Mouse (Mus musculus) ES-E14 (cell line): ENCODE results near the gene Zfp949. TPM values are rescaled to one million over a fixed set of nuclear protein-coding genes. Genes with fewer than 3 reads are reported as not detected.

Source experiments
- DNase-seq: peaks from one replicate; pipeline ENCODE4 v3.0.0-alpha.2; 2013; ENCODE audit warnings: low read depth, low spot score
- H3K27ac ChIP-seq: 2 replicates; pipeline ENCODE4 v1.5.1; 2012; ENCODE audit warnings: low read depth, mild to moderate bottlenecking, low read length, moderate library complexity, mixed read lengths; ENCODE audit not compliant: poor library complexity, insufficient read depth, severe bottlenecking
- H3K36me3 ChIP-seq: 2 replicates; pipeline ENCODE4 v1.6.1; 2012; ENCODE audit warnings: mild to moderate bottlenecking, low read length, moderate library complexity, mixed read lengths; ENCODE audit not compliant: control insufficient read depth, poor library complexity, insufficient read depth, severe bottlenecking
- H3K4me1 ChIP-seq, 2 experiments: fragments of 150-350 bp in 1 of 2; sonication (generic) in 1 of 2; 2 replicates each; pipeline ENCODE4 v1.6.1; 2012; ENCODE audit warnings: low read length in 2 of 2, mild to moderate bottlenecking in 1 of 2, mixed read lengths in 1 of 2; ENCODE audit not compliant: control insufficient read depth in 2 of 2, insufficient read depth in 2 of 2, poor library complexity in 1 of 2
- H3K4me3 ChIP-seq, 2 experiments: fragments of 150-350 bp in 1 of 2; sonication (generic) in 1 of 2; 2 replicates each; pipeline ENCODE4 v1.5.1; 2012; ENCODE audit warnings: low read length in 2 of 2, low read depth in 1 of 2, mild to moderate bottlenecking in 1 of 2, mixed read lengths in 1 of 2; ENCODE audit not compliant: insufficient read depth in 1 of 2, poor library complexity in 1 of 2, severe bottlenecking in 1 of 2
- H3K9ac ChIP-seq: 2 replicates; pipeline ENCODE4 v1.6.1; 2012; ENCODE audit warnings: low read depth, mild to moderate bottlenecking, low read length, mixed read lengths; ENCODE audit not compliant: poor library complexity, insufficient read depth, severe bottlenecking
- H3K9me3 ChIP-seq: fragments of 150-350 bp; sonication (generic); 2 replicates; pipeline ENCODE4 v1.6.1; 2012; ENCODE audit warnings: low read depth, mild to moderate bottlenecking, low read length; ENCODE audit not compliant: control insufficient read depth, insufficient read depth
- CHD2 ChIP-seq: IDR thresholded peaks from 2 replicates; pipeline ENCODE4 v1.6.1; 2014; ENCODE audit warnings: mild to moderate bottlenecking, low read depth, low read length, inconsistent platforms
- HCFC1 ChIP-seq: IDR thresholded peaks from 2 replicates; pipeline ENCODE4 v1.6.1; 2012; ENCODE audit warnings: low read length, inconsistent platforms, borderline replicate concordance; ENCODE audit not compliant: insufficient read depth
- MAFK ChIP-seq: IDR thresholded peaks from 2 replicates; pipeline ENCODE4 v1.6.1; 2014; ENCODE audit warnings: mild to moderate bottlenecking, low read depth, low read length, inconsistent platforms; ENCODE audit not compliant: insufficient read depth
- ZC3H11A ChIP-seq: IDR thresholded peaks from 2 replicates; pipeline ENCODE4 v1.6.1; 2012; ENCODE audit warnings: low read depth, mild to moderate bottlenecking, inconsistent platforms, low read length, borderline replicate concordance
- ZNF384 ChIP-seq: IDR thresholded peaks from 2 replicates; pipeline ENCODE4 v1.6.1; 2012; ENCODE audit warnings: low read depth, low read length, inconsistent platforms
- in situ Hi-C, 2 experiments: fragments of 600-800 bp; cut with MboI; formaldehyde crosslinking; loops; one replicate each; pipeline ENCODE4 v1.15.1; 2025; ENCODE audit warnings: low sequenced_read_pairs in 2 of 2, inconsistent platforms in 1 of 2; ENCODE audit not compliant: unreplicated experiment in 2 of 2
- total RNA-seq: library from RNA; depleted of rRNA; stranded (reverse); fragments of 300-350 nt; gene quantifications from 2 replicates; pipeline ENCODE4 v1.2.3, GENCODE M21; 2012

The Zfp949 gene
- total RNA-seq, 1 experiment: 7.1 TPM

DNA sequence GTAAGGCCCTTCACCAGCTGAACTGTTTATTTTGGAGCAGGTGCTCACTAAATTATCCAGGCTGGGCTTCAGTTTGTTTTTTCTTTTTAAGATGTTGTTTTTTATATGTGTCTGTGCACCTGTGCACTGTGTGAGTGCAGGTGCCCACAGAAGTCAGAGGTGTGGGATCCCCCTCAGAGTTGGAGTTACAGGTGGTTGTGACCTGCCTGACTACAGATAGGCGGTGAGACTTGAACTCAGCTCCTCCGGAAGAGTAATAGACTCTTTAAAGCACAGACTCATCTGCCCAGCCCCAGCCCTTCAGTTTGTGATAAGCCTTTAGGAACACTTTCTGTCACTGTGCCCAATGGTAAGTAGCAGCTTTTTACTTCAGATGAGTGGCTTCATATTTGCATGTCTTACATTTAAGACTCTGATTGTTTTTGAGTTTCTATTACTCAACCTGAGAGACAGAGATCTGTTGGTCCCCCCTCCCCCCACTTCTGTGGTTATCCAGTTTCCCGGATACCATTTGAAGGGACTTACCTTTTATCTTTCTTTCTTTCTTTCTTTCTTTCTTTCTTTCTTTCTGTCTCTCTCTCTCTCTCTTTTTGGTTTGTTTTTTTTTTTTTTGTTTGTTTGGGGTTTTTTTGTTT lies 31.3 kb upstream of the Zfp949 start:
- Histone ChIP-seq H3K4me1 (no peaks in the 10 kb centered on the region), H3K4me3 (no peak overlapping the region), H3K9me3 (no peaks in the 10 kb centered on the region), H3K9ac (no peak overlapping the region), H3K27ac (no peak overlapping the region), H3K36me3 (peaks cover 13% of the 10 kb centered on the region)
- DNase-seq: no peak
- in situ Hi-C loops: no loop called here
- TF ChIP-seq MAFK (no peak), CHD2 (no peak), ZC3H11A (no peak), HCFC1 (no peak), ZNF384 (no peak)

DNA sequence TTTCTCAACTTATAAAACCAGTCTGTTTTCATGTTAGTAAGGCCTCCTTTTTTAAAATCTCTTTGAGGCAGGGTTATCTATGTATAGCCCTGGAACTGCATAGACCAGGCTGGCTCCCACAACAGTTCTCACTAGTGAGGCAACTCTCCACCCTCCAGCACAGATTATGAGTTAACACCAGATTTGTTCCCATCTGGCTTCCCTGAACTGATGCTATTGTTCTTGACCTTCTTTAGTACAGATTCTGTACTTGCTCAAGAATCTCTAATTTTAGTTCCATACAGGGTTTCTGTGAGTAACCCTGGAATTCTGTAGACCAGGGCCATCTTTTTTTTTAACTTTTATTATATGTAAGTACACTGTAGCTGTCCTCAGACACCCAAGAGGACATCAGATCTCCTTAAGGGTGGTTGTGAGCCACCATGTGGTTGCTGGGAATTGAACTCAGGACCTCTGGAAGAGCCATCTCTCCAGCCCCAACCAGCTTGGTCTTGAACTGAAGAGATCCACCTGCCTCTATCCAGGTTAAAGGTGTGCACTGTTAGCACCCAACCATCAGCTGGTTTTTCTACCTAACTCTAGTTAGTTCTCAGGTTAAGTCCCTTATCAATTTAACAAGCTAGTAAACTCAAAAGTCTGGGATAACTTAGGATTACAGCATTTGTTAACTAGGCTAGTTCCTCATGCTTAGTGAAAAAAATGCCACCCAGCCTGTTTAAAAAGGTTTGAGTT lies 28.3 kb upstream of the Zfp949 start:
- H3K4me1 ChIP-seq: no peaks in the 10 kb centered on the region
- in situ Hi-C loops: no loop called here
- H3K36me3 ChIP-seq: peaks cover 17% of the 10 kb centered on the region
- DNase-seq: peak; percentile 39
- H3K9ac ChIP-seq: no peak overlapping the region; the same call in 1 of the 2 replicates
- no peak for TF ChIP-seq ZNF384
- no peak for TF ChIP-seq ZC3H11A
- TF ChIP-seq HCFC1: no peak
- no peaks in the 10 kb centered on the region for H3K9me3 ChIP-seq
- no peak overlapping the region for H3K4me3 ChIP-seq
- no peak overlapping the region; the same call in 1 of the 2 replicates for H3K27ac ChIP-seq

DNA sequence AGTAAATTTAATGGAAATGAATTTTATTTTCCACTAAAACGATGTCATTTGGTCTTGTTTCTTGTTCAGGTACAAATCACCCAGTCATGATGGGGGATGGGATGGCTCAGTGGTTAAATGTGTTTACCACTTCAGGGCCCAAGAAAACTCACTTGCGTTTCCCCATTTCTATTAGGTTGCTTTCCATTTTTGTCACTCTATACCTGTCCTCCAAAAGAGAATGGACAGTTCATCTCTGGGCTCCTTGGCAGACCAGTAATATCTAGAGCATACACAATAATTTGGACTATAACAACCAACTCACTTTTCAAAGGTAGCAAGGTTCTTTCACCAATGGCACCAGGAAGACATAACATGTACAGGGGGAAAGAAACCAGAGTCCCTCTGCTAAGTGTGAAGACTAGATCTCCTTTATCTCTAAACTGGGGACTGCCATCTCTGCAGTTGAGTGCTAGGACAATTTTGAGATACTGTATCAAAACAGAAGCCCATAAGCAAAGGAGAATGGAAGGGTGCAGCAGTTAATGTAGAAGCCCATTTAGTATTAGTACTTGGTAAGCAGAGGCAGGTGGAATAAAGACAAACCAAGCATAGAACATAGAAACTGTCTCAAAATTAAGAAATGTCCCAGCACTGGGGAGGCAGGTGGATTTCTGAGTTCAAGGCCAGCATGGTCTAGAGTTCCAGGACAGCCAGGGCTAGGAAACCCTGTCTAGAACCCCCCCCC lies 27.5 kb upstream of the Zfp949 start:
- DNase-seq: peak; percentile 47
- in situ Hi-C loops: no loop called here
- TF ChIP-seq MAFK (no peak), CHD2 (peak; percentile 73; the same call in 1 of the 2 replicates)
- Histone ChIP-seq H3K9me3 (no peaks in the 10 kb centered on the region), H3K4me3 (peak overlapping the region in 1 of 2 experiments; percentile 79; a peak in 2 of 4 replicates), H3K4me1 (peaks cover 0 to 4% of the 10 kb centered on the region in 2 experiments; a peak in 1 of 4 replicates), H3K27ac (peak overlapping the region; percentile 38; the same call in 1 of the 2 replicates), H3K36me3 (peaks cover 17% of the 10 kb centered on the region), H3K9ac (peak overlapping the region; percentile 70; the same call in 1 of the 2 replicates)

DNA sequence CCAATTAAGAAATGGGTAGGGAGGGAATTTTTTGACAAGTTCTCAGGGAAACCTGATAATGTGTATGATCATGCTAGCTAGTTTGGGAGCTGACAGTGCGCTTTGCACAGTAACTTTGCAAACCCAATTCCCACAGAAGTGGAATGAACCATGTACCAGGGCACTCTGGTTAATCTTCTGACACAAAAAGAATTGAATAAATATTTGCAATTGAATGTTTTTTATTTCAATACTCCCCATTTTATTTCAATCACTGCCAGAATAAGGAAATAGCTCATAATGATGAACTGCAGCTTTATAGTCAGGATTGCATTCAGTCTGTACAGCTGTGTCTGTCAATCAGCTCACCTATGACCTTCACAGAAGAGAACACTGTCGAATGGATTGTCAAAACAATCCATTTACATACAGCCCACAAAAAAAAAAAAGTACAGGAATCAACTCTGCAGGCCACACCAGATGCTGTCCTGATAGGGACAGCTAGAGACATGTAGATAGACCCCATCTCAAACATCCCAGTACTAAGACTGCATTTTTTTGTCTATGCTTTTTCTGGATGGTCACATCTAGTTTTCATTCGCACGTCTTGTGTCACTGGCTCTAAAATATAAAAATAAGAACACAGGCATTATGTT lies 26.9 kb upstream of the Zfp949 start:
- H3K4me3 ChIP-seq: peak overlapping the region; percentile 79
- TF ChIP-seq ZNF384 (peak; percentile 47; the same call in 1 of the 2 replicates), ZC3H11A (no peak), CHD2 (no peak), HCFC1 (no peak), MAFK (no peak)
- H3K36me3 ChIP-seq: peaks cover 17% of the 10 kb centered on the region
- in situ Hi-C loops: no loop called here
- DNase-seq: peak; percentile 8
- peaks cover 0 to 6% of the 10 kb centered on the region in 2 experiments; a peak in 1 of 4 replicates for H3K4me1 ChIP-seq
- H3K27ac ChIP-seq: peak overlapping the region; percentile 93; the same call in 1 of the 2 replicates
- H3K9me3 ChIP-seq: no peaks in the 10 kb centered on the region
- peak overlapping the region; percentile 70; the same call in 1 of the 2 replicates for H3K9ac ChIP-seq
